Mouse (Mus musculus): Measurements from ENCODE around the gene Cryzl1. TPM values are rescaled to one million over a fixed set of nuclear protein-coding genes. Genes with fewer than 3 reads are reported as not detected.
A peak's percentile ranks its signal among the peaks of the same experiment; 100 is the strongest.

Gene Cryzl1
- polyA plus RNA-seq (2014; fragmentation: Nextera tagmentation; extraction: Ambion mirVana): 104 and 119 TPM in 2 replicates

DNA sequence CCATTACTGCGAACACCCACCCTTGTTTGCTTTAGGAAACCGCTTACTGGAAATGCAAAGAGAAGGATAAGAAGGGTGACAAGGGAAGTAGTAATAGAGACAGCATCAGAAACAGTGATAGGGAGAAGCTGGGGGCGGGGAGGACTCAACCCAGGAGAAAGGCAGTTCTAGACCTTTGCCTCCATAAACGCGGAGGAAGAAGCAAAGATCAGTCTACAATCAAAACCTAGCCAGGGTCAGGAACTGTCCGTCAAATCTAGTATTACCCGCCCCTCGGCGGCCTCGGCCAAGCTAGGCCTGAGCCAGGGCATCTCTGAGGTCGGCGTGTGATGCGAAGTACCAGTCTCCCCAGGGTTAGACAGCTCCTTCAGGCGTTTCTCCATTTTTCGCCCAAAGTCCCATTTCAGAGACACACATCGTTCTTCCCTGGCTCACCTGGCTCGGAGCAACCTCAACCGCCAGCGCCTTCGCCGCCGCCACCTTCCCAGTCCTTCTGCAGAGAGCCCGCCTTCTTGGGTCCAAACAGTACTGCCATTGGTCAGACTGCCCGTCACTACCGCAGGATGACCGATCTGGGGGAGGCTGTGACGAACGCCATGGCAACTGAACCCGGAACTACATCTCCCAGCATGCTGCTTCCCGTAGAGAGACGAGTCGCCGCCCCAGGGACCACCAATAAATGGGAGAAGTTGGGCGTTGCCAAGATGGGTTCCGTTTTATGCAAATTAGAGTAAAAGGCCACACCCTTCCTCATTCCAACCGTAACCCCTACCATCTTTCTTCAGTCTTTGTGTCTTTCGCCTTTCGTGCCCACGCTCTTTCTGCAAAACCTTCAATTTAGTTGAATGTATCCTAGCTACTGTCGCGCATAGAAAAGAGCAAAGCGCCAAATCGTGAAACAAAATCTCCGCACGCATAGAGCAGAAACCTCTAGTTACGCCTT is at the start of gene Cryzl1:
TSS of gene Cryzl1 (minus strand) at position 853 of the 943 bp plus-strand sequence.
- peak within 1 kb of the TSS; percentile 97 for H3K27ac ChIP-seq (ENCODE audit: low read depth, low read length)
- H3K4me2 ChIP-seq (ENCODE audit: low read length): peak within 1 kb of the TSS; percentile 63
- H3K36me3 ChIP-seq (ENCODE audit: control insufficient read depth, insufficient read depth, low read length): peaks cover 4% of the 10 kb centered on the region; the same call in 1 of the 2 replicates
- no peaks in the 10 kb centered on the region for H3K9me3 ChIP-seq (replicated peaks; ENCODE audit: control insufficient read depth, low read length)
- WGBS: 2% methylated on average over 46 of the region's 46 CpGs
- H3K4me3 ChIP-seq (ENCODE audit: low read depth, low read length): peak within 1 kb of the TSS; percentile 93
- H3K27me3 ChIP-seq (replicated peaks; ENCODE audit: control insufficient read depth, insufficient read depth, low read length): no peaks in the 10 kb centered on the region
- ATAC-seq: peak; percentile 95
- H3K9ac ChIP-seq (ENCODE audit: low read length): peak within 1 kb of the TSS; percentile 91
- DNase-seq (ENCODE audit: low spot score): peak; percentile 100
- peaks cover 15% of the 10 kb centered on the region for H3K4me1 ChIP-seq (ENCODE audit: control insufficient read depth, insufficient read depth, low read length)

DNA sequence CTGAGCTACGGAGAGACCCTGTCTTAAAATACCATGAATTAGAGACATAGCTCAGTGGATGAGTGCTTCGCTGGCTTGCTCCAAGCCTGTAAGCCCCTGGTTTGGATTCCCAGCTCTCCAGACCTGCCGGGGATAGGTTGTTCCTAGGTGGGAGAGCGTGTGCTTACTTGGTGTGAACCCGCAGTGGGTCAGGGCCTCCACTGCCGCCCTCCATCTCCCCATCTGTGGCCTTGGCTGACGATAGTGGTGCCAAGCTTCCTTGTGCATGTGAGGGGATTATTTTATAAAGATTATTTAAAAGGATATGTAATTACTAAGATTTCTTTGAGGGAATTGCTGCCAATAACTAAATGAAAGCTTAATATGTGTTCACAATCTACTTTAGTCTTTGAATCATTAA is 43.8 kb upstream of the Cryzl1 start:
- H3K27ac ChIP-seq (ENCODE audit: low read depth, low read length): no peak overlapping the region
- WGBS: 86% methylated on average over 7 of the region's 7 CpGs
- H3K9ac ChIP-seq (ENCODE audit: low read length): no peak overlapping the region
- H3K4me2 ChIP-seq (ENCODE audit: low read length): no peak overlapping the region
- no peaks in the 10 kb centered on the region for H3K36me3 ChIP-seq (ENCODE audit: control insufficient read depth, insufficient read depth, low read length)
- no peak overlapping the region for H3K4me3 ChIP-seq (ENCODE audit: low read depth, low read length)
- H3K27me3 ChIP-seq (replicated peaks; ENCODE audit: control insufficient read depth, insufficient read depth, low read length): no peaks in the 10 kb centered on the region
- peaks cover 17% of the 10 kb centered on the region for H3K4me1 ChIP-seq (ENCODE audit: control insufficient read depth, insufficient read depth, low read length)
- DNase-seq (ENCODE audit: low spot score) (no peak), ATAC-seq (no peak)
- no peaks in the 10 kb centered on the region for H3K9me3 ChIP-seq (replicated peaks; ENCODE audit: control insufficient read depth, low read length)

DNA sequence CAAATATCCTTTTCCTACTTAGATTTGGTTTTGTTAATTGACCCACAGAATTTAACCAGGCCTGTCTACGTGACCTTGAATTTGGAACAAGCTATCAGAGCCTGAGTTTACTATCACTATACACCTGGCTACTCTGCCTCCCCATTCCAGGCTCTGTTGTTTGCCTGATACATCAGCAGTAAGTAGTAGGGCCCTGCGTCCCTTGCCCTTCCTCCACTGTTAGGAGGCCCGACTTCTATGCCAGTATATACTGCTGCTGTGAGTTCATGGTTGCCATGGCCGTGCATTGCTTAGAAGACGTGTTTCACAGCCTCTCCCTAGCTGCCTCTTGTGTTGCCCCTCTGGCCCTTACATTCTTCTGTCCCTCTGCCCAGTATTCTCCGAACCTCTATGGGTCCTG is 42.6 kb upstream of the Cryzl1 start:
- WGBS: 74% methylated on average over 6 of the region's 6 CpGs
- Histone ChIP-seq H3K4me1 (ENCODE audit: control insufficient read depth, insufficient read depth, low read length) (peaks cover 26% of the 10 kb centered on the region), H3K27me3 (replicated peaks; ENCODE audit: control insufficient read depth, insufficient read depth, low read length) (no peaks in the 10 kb centered on the region), H3K4me3 (ENCODE audit: low read depth, low read length) (no peak overlapping the region), H3K9ac (ENCODE audit: low read length) (no peak overlapping the region), H3K9me3 (replicated peaks; ENCODE audit: control insufficient read depth, low read length) (no peaks in the 10 kb centered on the region), H3K27ac (ENCODE audit: low read depth, low read length) (peak overlapping the region; percentile 75), H3K4me2 (ENCODE audit: low read length) (no peak overlapping the region), H3K36me3 (ENCODE audit: control insufficient read depth, insufficient read depth, low read length) (no peaks in the 10 kb centered on the region)
- DNase-seq (ENCODE audit: low spot score): no peak
- ATAC-seq: 0 out of 2 replicates have a peak, but pooled peaks have one; percentile 11

DNA sequence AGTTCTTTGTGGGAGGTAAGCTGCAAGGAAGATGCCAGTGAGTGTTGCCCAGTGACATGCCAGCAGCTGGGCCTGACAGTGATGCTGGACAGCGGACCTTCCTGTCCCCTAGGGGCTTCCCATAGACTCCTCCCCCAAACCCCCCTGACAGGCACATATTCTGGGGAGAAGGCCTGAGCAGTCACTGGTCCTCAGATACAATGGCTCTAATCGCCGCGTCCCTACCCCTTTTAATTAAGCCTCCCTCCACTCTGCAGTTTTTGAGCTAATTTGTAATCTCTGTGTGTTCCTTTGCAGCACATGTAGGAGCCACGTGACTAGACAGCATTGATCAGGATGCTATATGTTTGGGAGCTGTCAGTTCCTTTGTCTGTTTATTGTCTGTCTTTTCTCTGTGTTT is 41.9 kb upstream of the Cryzl1 start:
- Histone ChIP-seq H3K9me3 (replicated peaks; ENCODE audit: control insufficient read depth, low read length) (no peaks in the 10 kb centered on the region), H3K4me3 (ENCODE audit: low read depth, low read length) (no peak overlapping the region), H3K9ac (ENCODE audit: low read length) (0 out of 2 replicates have a peak overlapping the region, but pooled peaks have one; percentile 5), H3K4me2 (ENCODE audit: low read length) (peak overlapping the region; percentile 18; the same call in 1 of the 2 replicates), H3K4me1 (ENCODE audit: control insufficient read depth, insufficient read depth, low read length) (peaks cover 27% of the 10 kb centered on the region), H3K36me3 (ENCODE audit: control insufficient read depth, insufficient read depth, low read length) (no peaks in the 10 kb centered on the region), H3K27ac (ENCODE audit: low read depth, low read length) (peak overlapping the region; percentile 75), H3K27me3 (replicated peaks; ENCODE audit: control insufficient read depth, insufficient read depth, low read length) (no peaks in the 10 kb centered on the region)
- ATAC-seq (peak; percentile 77), DNase-seq (ENCODE audit: low spot score) (peak; percentile 66)
- WGBS: 4% methylated on average over 5 of the region's 5 CpGs

DNA sequence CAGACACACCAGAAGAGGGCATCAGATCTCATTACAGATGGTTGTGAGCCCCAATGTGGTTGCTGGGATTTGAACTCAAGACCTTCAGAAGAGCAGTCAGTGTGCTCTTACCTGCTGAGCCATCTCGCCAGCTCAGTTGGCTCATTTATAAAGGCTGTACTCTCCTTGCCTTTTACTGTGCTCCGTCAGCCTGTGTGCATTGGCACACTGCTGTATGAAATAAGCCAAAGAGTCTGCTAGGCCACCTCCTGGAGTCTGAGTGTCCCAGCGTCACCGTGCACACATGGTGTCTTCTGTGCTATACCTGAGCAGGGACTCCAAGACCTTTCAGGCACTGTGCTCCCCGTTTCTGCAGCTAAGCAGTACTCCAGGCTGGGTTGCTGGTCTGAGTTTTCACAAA is 41.1 kb upstream of the Cryzl1 start:
- DNase-seq (ENCODE audit: low spot score): no peak
- ATAC-seq: no peak; the same call in 1 of the 2 replicates
- Histone ChIP-seq H3K27me3 (replicated peaks; ENCODE audit: control insufficient read depth, insufficient read depth, low read length) (no peaks in the 10 kb centered on the region), H3K4me3 (ENCODE audit: low read depth, low read length) (no peak overlapping the region), H3K4me2 (ENCODE audit: low read length) (no peak overlapping the region), H3K27ac (ENCODE audit: low read depth, low read length) (0 out of 2 replicates have a peak overlapping the region, but pooled peaks have one; percentile 11), H3K36me3 (ENCODE audit: control insufficient read depth, insufficient read depth, low read length) (no peaks in the 10 kb centered on the region), H3K9me3 (replicated peaks; ENCODE audit: control insufficient read depth, low read length) (no peaks in the 10 kb centered on the region), H3K4me1 (ENCODE audit: control insufficient read depth, insufficient read depth, low read length) (peaks cover 27% of the 10 kb centered on the region), H3K9ac (ENCODE audit: low read length) (no peak overlapping the region)
- 69% methylated on average over 5 of the region's 5 CpGs for WGBS

DNA sequence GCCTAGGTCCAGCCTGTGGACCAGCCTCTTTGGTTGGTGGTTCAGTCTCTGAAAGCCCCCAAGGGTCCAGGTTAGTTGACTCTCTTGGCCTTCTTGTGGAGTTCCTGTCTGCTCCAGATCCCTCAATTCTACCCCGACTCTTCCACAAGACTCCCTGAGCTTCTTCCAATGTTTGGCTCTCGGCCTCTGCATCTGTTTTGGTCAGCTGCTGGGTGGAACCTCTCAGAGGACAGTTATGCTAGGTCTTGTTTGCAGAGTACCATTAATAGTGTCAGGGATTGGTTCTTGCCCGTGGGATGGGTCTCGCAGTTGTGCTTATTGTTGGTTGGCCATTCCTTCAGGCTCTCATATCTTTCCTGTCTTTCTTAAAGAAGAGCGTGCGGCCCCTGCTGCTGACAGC is 39.8 kb upstream of the Cryzl1 start:
- H3K4me1 ChIP-seq (ENCODE audit: control insufficient read depth, insufficient read depth, low read length): peaks cover 33% of the 10 kb centered on the region

DNA sequence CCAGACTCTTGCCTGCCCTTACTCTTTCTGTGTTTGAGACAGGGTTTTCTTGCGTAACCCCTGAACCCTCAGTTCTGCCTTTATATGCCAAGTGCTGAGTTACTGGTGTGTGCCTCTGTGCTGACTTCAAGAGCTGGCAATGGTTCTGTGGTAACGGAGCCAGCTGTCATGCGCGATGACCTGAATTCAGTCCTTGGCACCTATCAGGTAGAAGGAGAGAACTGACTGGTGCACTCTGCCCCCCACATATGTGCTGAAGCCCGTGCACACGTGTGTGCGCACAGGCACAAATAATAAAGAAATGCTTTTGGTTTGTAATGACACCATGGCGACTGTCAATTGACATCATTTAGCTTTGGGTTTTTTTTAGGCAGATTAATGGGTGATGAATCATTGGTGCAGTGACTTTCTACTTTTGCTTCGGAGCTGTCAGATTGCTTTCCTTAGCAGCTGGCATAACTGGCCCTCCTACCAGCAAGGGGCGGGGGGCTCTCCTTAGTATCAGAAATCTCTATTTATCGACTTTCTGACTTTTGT is 38.5 kb upstream of the Cryzl1 start:
- H3K9ac ChIP-seq (ENCODE audit: low read length): no peak overlapping the region
- no peak overlapping the region for H3K4me2 ChIP-seq (ENCODE audit: low read length)
- DNase-seq (ENCODE audit: low spot score) (no peak), ATAC-seq (no peak)
- WGBS: 83% methylated on average over 11 of the region's 11 CpGs
- no peaks in the 10 kb centered on the region for H3K36me3 ChIP-seq (ENCODE audit: control insufficient read depth, insufficient read depth, low read length)
- no peak overlapping the region for H3K4me3 ChIP-seq (ENCODE audit: low read depth, low read length)
- no peak overlapping the region for H3K27ac ChIP-seq (ENCODE audit: low read depth, low read length)
- no peaks in the 10 kb centered on the region for H3K27me3 ChIP-seq (replicated peaks; ENCODE audit: control insufficient read depth, insufficient read depth, low read length)
- peaks cover 37% of the 10 kb centered on the region for H3K4me1 ChIP-seq (ENCODE audit: control insufficient read depth, insufficient read depth, low read length)
- no peaks in the 10 kb centered on the region for H3K9me3 ChIP-seq (replicated peaks; ENCODE audit: control insufficient read depth, low read length)

More for the DNA sequence above, 39.8 kb upstream of the Cryzl1 start:
- Histone ChIP-seq H3K4me2 (ENCODE audit: low read length) (no peak overlapping the region), H3K27ac (ENCODE audit: low read depth, low read length) (no peak overlapping the region), H3K4me3 (ENCODE audit: low read depth, low read length) (no peak overlapping the region), H3K27me3 (replicated peaks; ENCODE audit: control insufficient read depth, insufficient read depth, low read length) (no peaks in the 10 kb centered on the region), H3K9me3 (replicated peaks; ENCODE audit: control insufficient read depth, low read length) (no peaks in the 10 kb centered on the region), H3K36me3 (ENCODE audit: control insufficient read depth, insufficient read depth, low read length) (no peaks in the 10 kb centered on the region), H3K9ac (ENCODE audit: low read length) (no peak overlapping the region)
- WGBS: 96% methylated on average over 6 of the region's 6 CpGs
- no peak for DNase-seq (ENCODE audit: low spot score)
- ATAC-seq: no peak

DNA sequence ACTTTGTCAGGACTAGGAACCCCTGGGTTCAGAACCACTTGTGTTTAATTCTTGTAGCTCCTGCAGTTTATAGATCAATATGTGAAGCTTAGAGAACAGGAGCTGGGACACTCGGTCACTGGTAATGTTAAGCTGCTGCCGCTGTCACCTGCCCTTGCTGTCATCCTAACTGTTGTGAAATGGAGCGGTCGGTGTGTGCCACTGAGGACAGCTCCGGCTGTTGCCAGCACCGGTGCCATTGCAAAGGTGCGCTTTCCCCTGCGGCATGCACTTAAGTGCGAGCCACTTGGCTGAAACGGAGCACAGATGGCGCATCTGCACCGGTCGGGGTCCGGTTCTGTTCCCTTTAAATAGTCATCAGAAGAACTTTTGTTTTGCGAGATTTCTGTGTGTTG is 37.0 kb upstream of the Cryzl1 start:
- ATAC-seq (no peak), DNase-seq (ENCODE audit: low spot score) (no peak)
- WGBS: 82% methylated on average over 15 of the region's 15 CpGs
- no peaks in the 10 kb centered on the region for H3K36me3 ChIP-seq (ENCODE audit: control insufficient read depth, insufficient read depth, low read length)
- no peak overlapping the region for H3K27ac ChIP-seq (ENCODE audit: low read depth, low read length)
- no peaks in the 10 kb centered on the region for H3K9me3 ChIP-seq (replicated peaks; ENCODE audit: control insufficient read depth, low read length)
- no peak overlapping the region for H3K9ac ChIP-seq (ENCODE audit: low read length)
- H3K4me2 ChIP-seq (ENCODE audit: low read length): no peak overlapping the region
- peaks cover 32% of the 10 kb centered on the region for H3K4me1 ChIP-seq (ENCODE audit: control insufficient read depth, insufficient read depth, low read length)
- H3K4me3 ChIP-seq (ENCODE audit: low read depth, low read length): no peak overlapping the region
- H3K27me3 ChIP-seq (replicated peaks; ENCODE audit: control insufficient read depth, insufficient read depth, low read length): no peaks in the 10 kb centered on the region

All from forebrain, embryonic 14.5 days (tissue).